Mouse (Mus musculus) lung, embryonic 16.5 days (tissue): ENCODE data around the gene Dpp6. TPM values are rescaled to one million over a fixed set of nuclear protein-coding genes. Genes with fewer than 3 reads are reported as not detected.

Source experiments
- ATAC-seq: fragments of 200-750 bp; cut with Nextera tagmentation; 2 replicates; pipeline ENCODE4 v1.8.0; 2017; ENCODE audit warnings: low read depth, mild to moderate bottlenecking, moderate library complexity
- H3K27ac ChIP-seq: fragments of 300-500 bp; sonication (generic); 2 replicates; pipeline ENCODE4 v1.5.1; 2014; ENCODE audit warnings: mild to moderate bottlenecking, control low read depth, low read length
- H3K27me3 ChIP-seq: fragments of 300-500 bp; sonication (generic); 2 replicates; pipeline ENCODE4 v1.6.1; 2014; ENCODE audit warnings: low read depth, low read length, mixed read lengths; ENCODE audit not compliant: control insufficient read depth, insufficient read depth
- H3K36me3 ChIP-seq: fragments of 300-500 bp; sonication (generic); 2 replicates; pipeline ENCODE4 v1.6.1; 2014; ENCODE audit warnings: low read length; ENCODE audit not compliant: control insufficient read depth, insufficient read depth
- H3K4me1 ChIP-seq: fragments of 300-500 bp; sonication (generic); replicated peaks from 2 replicates; pipeline ENCODE4 v1.6.1; 2014; ENCODE audit warnings: low read length, mixed read lengths; ENCODE audit not compliant: control insufficient read depth, insufficient read depth
- H3K4me2 ChIP-seq: fragments of 300-500 bp; sonication (generic); 2 replicates; pipeline ENCODE4 v1.6.1; 2014; ENCODE audit warnings: low read depth, low read length, control low read depth
- H3K4me3 ChIP-seq: fragments of 300-500 bp; sonication (generic); 2 replicates; pipeline ENCODE4 v1.5.1; 2014; ENCODE audit warnings: mild to moderate bottlenecking, low read length, control low read depth
- H3K9ac ChIP-seq: fragments of 300-500 bp; sonication (generic); 2 replicates; pipeline ENCODE4 v1.6.1; 2014; ENCODE audit warnings: low read length, control low read depth
- H3K9me3 ChIP-seq: fragments of 300-500 bp; sonication (generic); 2 replicates; pipeline ENCODE4 v1.6.1; 2016; ENCODE audit warnings: low read length; ENCODE audit not compliant: control insufficient read depth
- WGBS: fragments of 180-500 bp; shearing (Covaris S2); extraction: QIAGEN DNeasy Blood & Tissue Kit; methylation state at CpG from one replicate; pipeline ENCODE4 v1.1.7; 2014; 5-methylcytosine and 5-hydroxymethylcytosine counted together
- polyA plus RNA-seq: library from polyadenylated mRNA; unstranded; fragments of >200 nt; fragmentation: Nextera tagmentation; extraction: Ambion mirVana; gene quantifications from 2 replicates; pipeline ENCODE4 v1.2.1, GENCODE M21; 2015

Dpp6 gene
- polyA plus RNA-seq, 1 experiment from 2014 or later = 0.26 TPM

- ATAC-seq = no peak
- Histone ChIP-seq H3K4me3 (no peak overlapping the region), H3K4me2 (no peak overlapping the region), H3K9ac (no peak overlapping the region), H3K36me3 (no peaks in the 10 kb centered on the region), H3K9me3 (no peaks in the 10 kb centered on the region), H3K27me3 (no peaks in the 10 kb centered on the region), H3K27ac (no peak overlapping the region), H3K4me1 (no peaks in the 10 kb centered on the region)
- WGBS = 42% methylated on average over 3 of the region's 3 CpGs
Measured at GRCm38 (mm10) chr5:27324346-27324928, 507.4 kb downstream of the Dpp6 start.

- H3K4me1 ChIP-seq = peaks cover 2% of the 10 kb centered on the region; the same call in 1 of the 2 replicates
- H3K27ac ChIP-seq = no peak overlapping the region
- no peak overlapping the region for H3K4me3 ChIP-seq
- no peak overlapping the region for H3K9ac ChIP-seq
- no peak overlapping the region for H3K4me2 ChIP-seq
- no peak for ATAC-seq
- no peaks in the 10 kb centered on the region for H3K9me3 ChIP-seq
- WGBS = 64% methylated on average over 2 of the region's 2 CpGs
- no peaks in the 10 kb centered on the region for H3K27me3 ChIP-seq
- no peaks in the 10 kb centered on the region for H3K36me3 ChIP-seq
Measured at GRCm38 (mm10) chr5:27336698-27337097, 519.7 kb downstream of the Dpp6 start.

- WGBS = 71% methylated on average over 5 of the region's 5 CpGs
- H3K27me3 ChIP-seq = no peaks in the 10 kb centered on the region
- no peak overlapping the region for H3K4me2 ChIP-seq
- no peak overlapping the region for H3K4me3 ChIP-seq
- H3K36me3 ChIP-seq = no peaks in the 10 kb centered on the region
- no peaks in the 10 kb centered on the region for H3K9me3 ChIP-seq
- H3K27ac ChIP-seq = no peak overlapping the region
- no peak for ATAC-seq
- peaks cover 2% of the 10 kb centered on the region; the same call in 1 of the 2 replicates for H3K4me1 ChIP-seq
- no peak overlapping the region for H3K9ac ChIP-seq
Measured at GRCm38 (mm10) chr5:27339196-27340030, 522.4 kb downstream of the Dpp6 start.

- Histone ChIP-seq H3K27ac (no peak overlapping the region), H3K4me3 (no peak overlapping the region), H3K27me3 (no peaks in the 10 kb centered on the region), H3K4me1 (peaks cover 2% of the 10 kb centered on the region; the same call in 1 of the 2 replicates), H3K9ac (no peak overlapping the region), H3K9me3 (no peaks in the 10 kb centered on the region), H3K4me2 (no peak overlapping the region), H3K36me3 (no peaks in the 10 kb centered on the region)
- WGBS = 66% methylated on average over 6 of the region's 6 CpGs
- ATAC-seq = no peak
Measured at GRCm38 (mm10) chr5:27342276-27342675, 525.3 kb downstream of the Dpp6 start.

- WGBS = 77% methylated on average over 1 of the region's 1 CpGs
- Histone ChIP-seq H3K9ac (no peak overlapping the region), H3K27ac (no peak overlapping the region), H3K9me3 (no peaks in the 10 kb centered on the region), H3K4me3 (no peak overlapping the region), H3K4me2 (no peak overlapping the region), H3K4me1 (no peaks in the 10 kb centered on the region), H3K27me3 (no peaks in the 10 kb centered on the region), H3K36me3 (no peaks in the 10 kb centered on the region)
- no peak for ATAC-seq
Measured at GRCm38 (mm10) chr5:27343626-27344025, 526.6 kb downstream of the Dpp6 start.

- no peak overlapping the region for H3K9ac ChIP-seq
- H3K27me3 ChIP-seq = no peaks in the 10 kb centered on the region
- H3K27ac ChIP-seq = no peak overlapping the region
- no peak overlapping the region for H3K4me3 ChIP-seq
- WGBS = 71% methylated on average over 5 of the region's 5 CpGs
- H3K4me2 ChIP-seq = no peak overlapping the region
- no peaks in the 10 kb centered on the region for H3K4me1 ChIP-seq
- H3K9me3 ChIP-seq = no peaks in the 10 kb centered on the region
- no peaks in the 10 kb centered on the region for H3K36me3 ChIP-seq
- ATAC-seq = no peak
Measured at GRCm38 (mm10) chr5:27348181-27349095, 531.4 kb downstream of the Dpp6 start.

GRCm38 (mm10) chr5:27357630-27358029, 540.6 kb downstream of the Dpp6 start:
- no peak overlapping the region for H3K9ac ChIP-seq
- H3K27me3 ChIP-seq = no peaks in the 10 kb centered on the region
- no peaks in the 10 kb centered on the region for H3K36me3 ChIP-seq
- no peak overlapping the region for H3K27ac ChIP-seq
- H3K4me1 ChIP-seq = no peaks in the 10 kb centered on the region
- no peak for ATAC-seq
- H3K4me2 ChIP-seq = no peak overlapping the region
- H3K9me3 ChIP-seq = no peaks in the 10 kb centered on the region
- 63% methylated on average over 3 of the region's 3 CpGs for WGBS
- H3K4me3 ChIP-seq = no peak overlapping the region

- WGBS = 57% methylated on average over 2 of the region's 2 CpGs
- ATAC-seq = no peak
Measured at GRCm38 (mm10) chr5:27365946-27366345, 548.9 kb downstream of the Dpp6 start.

GRCm38 (mm10) chr5:27370814-27371213, 553.8 kb downstream of the Dpp6 start:
- Histone ChIP-seq H3K27me3 (no peaks in the 10 kb centered on the region), H3K9ac (no peak overlapping the region), H3K4me3 (no peak overlapping the region), H3K9me3 (no peaks in the 10 kb centered on the region), H3K4me1 (no peaks in the 10 kb centered on the region), H3K36me3 (no peaks in the 10 kb centered on the region), H3K4me2 (no peak overlapping the region), H3K27ac (no peak overlapping the region)
- no peak for ATAC-seq
- WGBS = 65% methylated on average over 3 of the region's 3 CpGs

More at GRCm38 (mm10) chr5:27365946-27366345, 548.9 kb downstream of the Dpp6 start:
- no peak overlapping the region for H3K4me3 ChIP-seq
- H3K9ac ChIP-seq = no peak overlapping the region
- no peaks in the 10 kb centered on the region for H3K9me3 ChIP-seq
- no peaks in the 10 kb centered on the region for H3K36me3 ChIP-seq
- no peak overlapping the region for H3K27ac ChIP-seq
- no peaks in the 10 kb centered on the region for H3K27me3 ChIP-seq
- H3K4me1 ChIP-seq = no peaks in the 10 kb centered on the region
- H3K4me2 ChIP-seq = no peak overlapping the region
